Mouse (Mus musculus): Measurements from ENCODE around the gene Itga9. TPM values are rescaled to one million over a fixed set of nuclear protein-coding genes. Genes with fewer than 3 reads are reported as not detected.

The Itga9 gene
- total and polyA plus RNA-seq, 2 experiments from 2014 or later = 10.7 to 61.5 TPM

GRCm38 (mm10) chr9:118694420-118694825 lies 87.9 kb downstream of the Itga9 start:
- WGBS = 27% methylated on average over 8 of the region's 8 CpGs
- no peak for TF ChIP-seq EP300 (IDR thresholded peaks at IDR 0.05; ENCODE audit: low read depth)
- no peak for TF ChIP-seq CTCF (IDR thresholded peaks at IDR 0.05; ENCODE audit: low read depth)
- ATAC-seq (ENCODE audit: insufficient read depth, low read depth) (peak; percentile 61), DNase-seq (ENCODE audit: low spot score) (peak; percentile 50)
- Histone ChIP-seq H3K9ac (replicated peaks; ENCODE audit: low read depth, low read length) (no peak overlapping the region), H3K4me3 (ENCODE audit: low read depth, low read length) (no peak overlapping the region), H3K36me3 (replicated peaks; ENCODE audit: control insufficient read depth, insufficient read depth, low read length) (peaks cover 8% of the 10 kb centered on the region), H3K27me3 (ENCODE audit: control insufficient read depth, insufficient read depth, low read length) (no peaks in the 10 kb centered on the region), H3K9me3 (replicated peaks; ENCODE audit: control insufficient read depth, low read length) (no peaks in the 10 kb centered on the region), H3K4me1 (ENCODE audit: control insufficient read depth, insufficient read depth) (peaks cover 34% of the 10 kb centered on the region), H3K27ac (ENCODE audit: low read depth) (peak overlapping the region; percentile 90), H3K4me2 (ENCODE audit: low read depth, low read length) (no peak overlapping the region)

GRCm38 (mm10) chr9:118698191-118698590 lies 91.7 kb downstream of the Itga9 start:
- ATAC-seq (ENCODE audit: insufficient read depth, low read depth) (no peak), DNase-seq (ENCODE audit: low spot score) (no peak)
- H3K9ac ChIP-seq (replicated peaks; ENCODE audit: low read depth, low read length) = no peak overlapping the region
- peaks cover 33% of the 10 kb centered on the region for H3K4me1 ChIP-seq (ENCODE audit: control insufficient read depth, insufficient read depth)
- no peak overlapping the region for H3K4me2 ChIP-seq (ENCODE audit: low read depth, low read length)
- WGBS = 67% methylated on average over 8 of the region's 8 CpGs
- H3K4me3 ChIP-seq (ENCODE audit: low read depth, low read length) = no peak overlapping the region
- H3K27ac ChIP-seq (ENCODE audit: low read depth) = no peak overlapping the region
- no peaks in the 10 kb centered on the region for H3K27me3 ChIP-seq (ENCODE audit: control insufficient read depth, insufficient read depth, low read length)
- H3K9me3 ChIP-seq (replicated peaks; ENCODE audit: control insufficient read depth, low read length) = no peaks in the 10 kb centered on the region
- TF ChIP-seq EP300 (IDR thresholded peaks at IDR 0.05; ENCODE audit: low read depth) (no peak), CTCF (IDR thresholded peaks at IDR 0.05; ENCODE audit: low read depth) (no peak)
- peaks cover 5% of the 10 kb centered on the region for H3K36me3 ChIP-seq (replicated peaks; ENCODE audit: control insufficient read depth, insufficient read depth, low read length)

- peaks cover 5% of the 10 kb centered on the region for H3K36me3 ChIP-seq (replicated peaks; ENCODE audit: control insufficient read depth, insufficient read depth, low read length)
- no peaks in the 10 kb centered on the region for H3K9me3 ChIP-seq (replicated peaks; ENCODE audit: control insufficient read depth, low read length)
- H3K4me1 ChIP-seq (ENCODE audit: control insufficient read depth, insufficient read depth) = peaks cover 18% of the 10 kb centered on the region
- no peak overlapping the region for H3K27ac ChIP-seq (ENCODE audit: low read depth)
- WGBS = 53% methylated on average over 4 of the region's 4 CpGs
- H3K9ac ChIP-seq (replicated peaks; ENCODE audit: low read depth, low read length) = no peak overlapping the region
- no peak overlapping the region for H3K4me2 ChIP-seq (ENCODE audit: low read depth, low read length)
- no peak for ATAC-seq (ENCODE audit: insufficient read depth, low read depth)
- TF ChIP-seq EP300 (IDR thresholded peaks at IDR 0.05; ENCODE audit: low read depth) (no peak), CTCF (IDR thresholded peaks at IDR 0.05; ENCODE audit: low read depth) (no peak)
- H3K27me3 ChIP-seq (ENCODE audit: control insufficient read depth, insufficient read depth, low read length) = no peaks in the 10 kb centered on the region
- DNase-seq (ENCODE audit: low spot score) = no peak
- H3K4me3 ChIP-seq (ENCODE audit: low read depth, low read length) = no peak overlapping the region
Measured at GRCm38 (mm10) chr9:118699716-118700115, 93.2 kb downstream of the Itga9 start.

GRCm38 (mm10) chr9:118700889-118701288 lies 94.4 kb downstream of the Itga9 start:
- ATAC-seq (ENCODE audit: insufficient read depth, low read depth) = no peak
- Histone ChIP-seq H3K9ac (replicated peaks; ENCODE audit: low read depth, low read length) (0 out of 2 replicates have a peak overlapping the region, but pooled peaks have one; percentile 5), H3K4me3 (ENCODE audit: low read depth, low read length) (no peak overlapping the region), H3K9me3 (replicated peaks; ENCODE audit: control insufficient read depth, low read length) (no peaks in the 10 kb centered on the region), H3K27ac (ENCODE audit: low read depth) (no peak overlapping the region), H3K4me2 (ENCODE audit: low read depth, low read length) (0 out of 2 replicates have a peak overlapping the region, but pooled peaks have one; percentile 8), H3K27me3 (ENCODE audit: control insufficient read depth, insufficient read depth, low read length) (no peaks in the 10 kb centered on the region), H3K36me3 (replicated peaks; ENCODE audit: control insufficient read depth, insufficient read depth, low read length) (peaks cover 5% of the 10 kb centered on the region), H3K4me1 (ENCODE audit: control insufficient read depth, insufficient read depth) (peaks cover 19% of the 10 kb centered on the region)
- no peak for DNase-seq (ENCODE audit: low spot score)
- TF ChIP-seq CTCF (IDR thresholded peaks at IDR 0.05; ENCODE audit: low read depth) (no peak), EP300 (IDR thresholded peaks at IDR 0.05; ENCODE audit: low read depth) (no peak)
- WGBS = 18% methylated on average over 12 of the region's 12 CpGs

GRCm38 (mm10) chr9:118701791-118702190 lies 95.3 kb downstream of the Itga9 start:
- DNase-seq (ENCODE audit: low spot score) = no peak
- WGBS = 67% methylated on average over 2 of the region's 2 CpGs
- H3K4me3 ChIP-seq (ENCODE audit: low read depth, low read length) = no peak overlapping the region
- H3K4me2 ChIP-seq (ENCODE audit: low read depth, low read length) = no peak overlapping the region
- TF ChIP-seq CTCF (IDR thresholded peaks at IDR 0.05; ENCODE audit: low read depth) (no peak), EP300 (IDR thresholded peaks at IDR 0.05; ENCODE audit: low read depth) (no peak)
- H3K27ac ChIP-seq (ENCODE audit: low read depth) = no peak overlapping the region
- H3K27me3 ChIP-seq (ENCODE audit: control insufficient read depth, insufficient read depth, low read length) = no peaks in the 10 kb centered on the region
- no peak for ATAC-seq (ENCODE audit: insufficient read depth, low read depth)
- peaks cover 5% of the 10 kb centered on the region for H3K36me3 ChIP-seq (replicated peaks; ENCODE audit: control insufficient read depth, insufficient read depth, low read length)
- H3K9ac ChIP-seq (replicated peaks; ENCODE audit: low read depth, low read length) = no peak overlapping the region
- H3K9me3 ChIP-seq (replicated peaks; ENCODE audit: control insufficient read depth, low read length) = no peaks in the 10 kb centered on the region
- peaks cover 28% of the 10 kb centered on the region for H3K4me1 ChIP-seq (ENCODE audit: control insufficient read depth, insufficient read depth)

- Histone ChIP-seq H3K4me1 (ENCODE audit: control insufficient read depth, insufficient read depth) (peaks cover 29% of the 10 kb centered on the region), H3K9ac (replicated peaks; ENCODE audit: low read depth, low read length) (no peak overlapping the region), H3K36me3 (replicated peaks; ENCODE audit: control insufficient read depth, insufficient read depth, low read length) (peaks cover 13% of the 10 kb centered on the region), H3K27ac (ENCODE audit: low read depth) (no peak overlapping the region), H3K4me2 (ENCODE audit: low read depth, low read length) (no peak overlapping the region), H3K9me3 (replicated peaks; ENCODE audit: control insufficient read depth, low read length) (0 out of 2 replicates have a peak, but pooled peaks cover 1% of the 10 kb centered on the region), H3K4me3 (ENCODE audit: low read depth, low read length) (no peak overlapping the region), H3K27me3 (ENCODE audit: control insufficient read depth, insufficient read depth, low read length) (no peaks in the 10 kb centered on the region)
- no peak for DNase-seq (ENCODE audit: low spot score)
- no peak for ATAC-seq (ENCODE audit: insufficient read depth, low read depth)
- TF ChIP-seq CTCF (IDR thresholded peaks at IDR 0.05; ENCODE audit: low read depth) (peak; percentile 18), EP300 (IDR thresholded peaks at IDR 0.05; ENCODE audit: low read depth) (no peak)
- WGBS = 97% methylated on average over 3 of the region's 3 CpGs
Measured at GRCm38 (mm10) chr9:118703146-118703545, 96.7 kb downstream of the Itga9 start.

All from heart, postnatal 0 days (tissue).